Mouse (Mus musculus): ENCODE data around the gene Slc25a5.

DNA sequence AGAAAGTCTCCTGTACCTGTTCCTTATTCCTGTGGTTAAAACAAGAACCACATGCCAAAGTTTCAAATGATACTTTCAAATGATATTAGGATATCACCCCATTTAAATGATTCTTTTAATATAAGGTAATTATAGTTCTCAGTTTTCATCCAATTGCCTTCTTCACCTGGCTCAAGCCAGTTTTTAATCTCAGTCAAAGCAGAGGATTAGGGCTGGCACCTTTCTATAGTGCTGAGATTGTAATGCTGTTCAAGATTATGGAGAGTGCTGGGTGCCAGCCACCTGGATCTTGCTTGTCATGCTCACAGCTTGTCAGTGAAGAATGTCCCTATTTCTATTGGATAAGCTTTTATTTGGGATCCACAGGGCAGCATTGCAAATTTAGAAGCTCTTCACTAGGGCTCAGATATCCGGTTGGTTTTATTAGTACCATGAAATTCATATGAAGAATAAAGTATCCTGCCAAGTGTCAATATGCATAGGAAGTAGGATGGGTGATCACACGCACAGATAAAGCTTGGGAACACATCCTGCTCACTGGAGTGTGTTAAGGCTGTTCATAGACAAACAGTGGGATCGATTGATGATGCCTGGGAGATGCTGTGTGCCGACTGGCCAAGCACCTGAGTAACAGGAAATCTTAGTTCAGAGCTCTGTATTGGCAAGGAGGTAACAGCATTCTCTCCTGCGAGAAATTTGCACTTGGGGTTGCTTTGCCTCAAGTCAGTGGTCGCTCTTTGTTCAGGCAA, 3.9 kb downstream of the Slc25a5 start:
- no peak for TF ChIP-seq CTCF (IDR thresholded peaks at IDR 0.05; ENCODE audit: borderline replicate concordance, control insufficient read depth, extremely low read depth, insufficient read depth, low read length, poor library complexity)
- TF ChIP-seq POLR2A (IDR thresholded peaks at IDR 0.05; ENCODE audit: control insufficient read depth, extremely low read depth, insufficient read depth, low read length, poor library complexity) = no peak
